Comparison of ENCODE assay signal across 13 mouse cellular contexts in genomic region chr13:81367681-81368376, GRCm38 (mm10).
DNase-seq lines count a peak whose midpoint lies in the region; ATAC-seq and TF ChIP-seq lines count a peak whose summit lies in the region.
"Had no signal": no experiment of that assay in that cellular context is flagged by ENCODE, and none has a peak within 500 bp of the region (broad histone marks: within the 10 kb centered on the region; RNA-seq: fewer than 3 reads in every experiment).

No protein-coding gene starts in this region.

- peak; percentile 59 for DNase-seq in kidney, adult 2 months
- peak; percentile 71 for DNase-seq in kidney, adult 9 months
- DNase-seq in urinary bladder, postnatal 4 days (ENCODE audit: low spot score in 2 of 2): no peak
- DNase-seq in cerebellum, adult 18-20 months: no peak
- DNase-seq in cerebellum, adult 8-10 months: no peak
- DNase-seq: cerebellum, postnatal 14 days; gastrocnemius, postnatal 14 days; heart, postnatal 14 days; lung, embryonic 14.5 days had no signal

- TF ChIP-seq POLR2A in kidney, adult 2 months (IDR thresholded peaks at IDR 0.05; ENCODE audit: low read depth, low read length): no peak

- no peak overlapping the region for H3K4me3 ChIP-seq in kidney, adult 2 months (ENCODE audit: insufficient read depth, low read depth, low read length)
- H3K4me3 ChIP-seq in kidney, embryonic 16.5 days (ENCODE audit: low read length): no peak overlapping the region
- H3K4me3 ChIP-seq in liver, embryonic 12.5 days: no peak overlapping the region
- H3K4me3 ChIP-seq: layer of hippocampus, adult 2 months; midbrain, embryonic 13.5 days had no signal

- no peak for TF ChIP-seq CTCF in kidney, adult 2 months (conservative IDR thresholded peaks at IDR 0.05; ENCODE audit: insufficient read depth, insufficient read length, low read depth, low read length)

- 32% methylated on average over 4 of the region's 4 CpGs for WGBS in kidney, adult 2 months
- WGBS in kidney, embryonic 16.5 days: 67% methylated on average over 4 of the region's 4 CpGs
- WGBS in liver, embryonic 12.5 days (ENCODE audit: insufficient replicate concordance): 49% methylated on average over 4 of the region's 4 CpGs

- peaks cover 8% of the 10 kb centered on the region; the same call in 1 of the 2 replicates for H3K4me1 ChIP-seq in kidney, adult 2 months (ENCODE audit: control insufficient read depth, insufficient read depth, low read length)
- H3K4me1 ChIP-seq in kidney, embryonic 16.5 days (ENCODE audit: insufficient read depth, low read length): no peaks in the 10 kb centered on the region
- H3K4me1 ChIP-seq in liver, embryonic 12.5 days: no peaks in the 10 kb centered on the region
- H3K4me1 ChIP-seq: midbrain, embryonic 13.5 days had no signal

- no peak overlapping the region for H3K4me2 ChIP-seq in kidney, embryonic 16.5 days (replicated peaks; ENCODE audit: low read depth, low read length)
- no peak overlapping the region for H3K4me2 ChIP-seq in liver, embryonic 12.5 days
- H3K4me2 ChIP-seq: lung, embryonic 14.5 days; midbrain, embryonic 13.5 days had no signal

- ATAC-seq in kidney, embryonic 16.5 days (ENCODE audit: low FRiP score, low TSS enrichment): no peak
- peak; percentile 47; the same call in 1 of the 2 replicates for ATAC-seq in liver, embryonic 12.5 days
- ATAC-seq: midbrain, embryonic 13.5 days had no signal

- H3K9ac ChIP-seq in kidney, embryonic 16.5 days (replicated peaks; ENCODE audit: low read length): no peak overlapping the region
- H3K9ac ChIP-seq in liver, embryonic 12.5 days: no peak overlapping the region
- H3K9ac ChIP-seq: lung, embryonic 14.5 days; midbrain, embryonic 13.5 days had no signal

- no peaks in the 10 kb centered on the region for H3K27me3 ChIP-seq in kidney, adult 2 months (replicated peaks; ENCODE audit: control insufficient read depth, insufficient read depth, low read length)
- H3K27me3 ChIP-seq in kidney, embryonic 16.5 days (ENCODE audit: insufficient read depth, low read length): no peaks in the 10 kb centered on the region
- no peaks in the 10 kb centered on the region for H3K27me3 ChIP-seq in liver, embryonic 12.5 days (replicated peaks)
- H3K27me3 ChIP-seq: midbrain, embryonic 13.5 days had no signal

- no peaks in the 10 kb centered on the region for H3K36me3 ChIP-seq in kidney, adult 2 months (ENCODE audit: control insufficient read depth, insufficient read depth, low read length)
- no peaks in the 10 kb centered on the region for H3K36me3 ChIP-seq in kidney, embryonic 16.5 days (ENCODE audit: insufficient read depth, low read length)
- no peaks in the 10 kb centered on the region for H3K36me3 ChIP-seq in liver, embryonic 12.5 days

- no peaks in the 10 kb centered on the region for H3K9me3 ChIP-seq in kidney, embryonic 16.5 days (ENCODE audit: low read length)
- H3K9me3 ChIP-seq in liver, embryonic 12.5 days (replicated peaks): no peaks in the 10 kb centered on the region
- H3K9me3 ChIP-seq: midbrain, embryonic 13.5 days had no signal

- peak overlapping the region; percentile 49; the same call in 1 of the 2 replicates for H3K27ac ChIP-seq in kidney, adult 2 months (ENCODE audit: insufficient read depth, low read depth, low read length)
- H3K27ac ChIP-seq in kidney, embryonic 16.5 days (ENCODE audit: low read length): no peak overlapping the region
- H3K27ac ChIP-seq in liver, embryonic 12.5 days: no peak overlapping the region
- H3K27ac ChIP-seq: layer of hippocampus, adult 2 months; midbrain, embryonic 13.5 days had no signal

Comparison
In these comparisons a context has a peak if more than half of its experiments do, and no peak if none do; other contexts are left out.
1. DNase-seq: peak in kidney, adult 2 months (single experiment) and kidney, adult 9 months (single experiment); none in urinary bladder, postnatal 4 days (0 of 2), cerebellum, adult 18-20 months (0 of 2) and cerebellum, adult 8-10 months (single experiment).